28 mouse cellular contexts compared by ENCODE assay signal in genomic region chr1:98565701-98566100, GRCm38 (mm10).
A peak's percentile ranks its signal among the peaks of the same experiment; 100 is the strongest.
DNase-seq lines count a peak whose midpoint lies in the region; ATAC-seq and TF ChIP-seq lines count a peak whose summit lies in the region.
"Had no signal": no experiment of that assay in that cellular context is flagged by ENCODE, and none has a peak within 500 bp of the region (broad histone marks: within the 10 kb centered on the region; RNA-seq: fewer than 3 reads in every experiment).

No protein-coding gene starts in this region.

- no peak for TF ChIP-seq POLR2A in cerebellum, adult 2 months (IDR thresholded peaks at IDR 0.05; ENCODE audit: borderline replicate concordance, insufficient read depth, low read length)

- peak; percentile 14; the same call in 1 of the 2 replicates for ATAC-seq in forebrain, embryonic 12.5 days (ENCODE audit: low FRiP score)
- no peak for ATAC-seq in forebrain, embryonic 11.5 days (replicated peaks; ENCODE audit: low FRiP score)
- peak; percentile 44; the same call in 1 of the 2 replicates for ATAC-seq in forebrain, embryonic 14.5 days
- no peak; the same call in 1 of the 2 replicates for ATAC-seq in forebrain, postnatal 0 days
- ATAC-seq: hindbrain, embryonic 16.5 days; intestine, embryonic 15.5 days; Patski had no signal

- no peak overlapping the region for H3K4me2 ChIP-seq in forebrain, embryonic 12.5 days
- no peak overlapping the region for H3K4me2 ChIP-seq in forebrain, embryonic 11.5 days (ENCODE audit: low read depth, low read length, severe bottlenecking)
- no peak overlapping the region for H3K4me2 ChIP-seq in forebrain, embryonic 14.5 days (ENCODE audit: low read length)
- no peak overlapping the region for H3K4me2 ChIP-seq in forebrain, postnatal 0 days (ENCODE audit: low read depth)
- H3K4me2 ChIP-seq: embryonic facial prominence, embryonic 12.5 days; embryonic facial prominence, embryonic 15.5 days; heart, embryonic 12.5 days; heart, embryonic 15.5 days; hindbrain, embryonic 13.5 days; intestine, embryonic 15.5 days had no signal

- H3K27me3 ChIP-seq in forebrain, embryonic 12.5 days: no peaks in the 10 kb centered on the region
- H3K27me3 ChIP-seq in forebrain, embryonic 11.5 days (ENCODE audit: control insufficient read depth, insufficient read depth, low read length): no peaks in the 10 kb centered on the region
- H3K27me3 ChIP-seq in forebrain, embryonic 14.5 days (replicated peaks; ENCODE audit: control insufficient read depth, insufficient read depth, low read length): no peaks in the 10 kb centered on the region
- H3K27me3 ChIP-seq in forebrain, postnatal 0 days (ENCODE audit: insufficient read depth, low read length): no peaks in the 10 kb centered on the region
- H3K27me3 ChIP-seq in cerebellum, adult 2 months (ENCODE audit: control insufficient read depth, insufficient read depth, low read length): no peaks in the 10 kb centered on the region
- H3K27me3 ChIP-seq: embryonic facial prominence, embryonic 12.5 days; embryonic facial prominence, embryonic 15.5 days; heart, embryonic 12.5 days; heart, embryonic 15.5 days; hindbrain, embryonic 13.5 days; intestine, embryonic 15.5 days had no signal

- no peak overlapping the region for H3K4me3 ChIP-seq in forebrain, embryonic 12.5 days (replicated peaks)
- H3K4me3 ChIP-seq in forebrain, embryonic 11.5 days (ENCODE audit: low read depth, low read length): no peak overlapping the region
- no peak overlapping the region for H3K4me3 ChIP-seq in forebrain, embryonic 14.5 days (ENCODE audit: low read depth, low read length)
- no peak overlapping the region for H3K4me3 ChIP-seq in forebrain, postnatal 0 days (ENCODE audit: low read depth, low read length)
- no peak overlapping the region for H3K4me3 ChIP-seq in cerebellum, adult 2 months (replicated peaks; ENCODE audit: insufficient read depth, low read depth, low read length)
- H3K4me3 ChIP-seq: embryonic facial prominence, embryonic 12.5 days; embryonic facial prominence, embryonic 15.5 days; gastrocnemius, adult 2 months; heart, embryonic 12.5 days; heart, embryonic 15.5 days; hindbrain, embryonic 10.5 days; hindbrain, embryonic 13.5 days; intestine, embryonic 15.5 days had no signal

- no peaks in the 10 kb centered on the region for H3K36me3 ChIP-seq in forebrain, embryonic 12.5 days (replicated peaks)
- H3K36me3 ChIP-seq in forebrain, embryonic 11.5 days (ENCODE audit: control insufficient read depth, insufficient read depth, low read length): no peaks in the 10 kb centered on the region
- H3K36me3 ChIP-seq in forebrain, embryonic 14.5 days (ENCODE audit: control insufficient read depth, insufficient read depth, low read length): no peaks in the 10 kb centered on the region
- H3K36me3 ChIP-seq in forebrain, postnatal 0 days (ENCODE audit: insufficient read depth): no peaks in the 10 kb centered on the region
- H3K36me3 ChIP-seq: embryonic facial prominence, embryonic 12.5 days; embryonic facial prominence, embryonic 15.5 days; heart, embryonic 12.5 days; heart, embryonic 15.5 days; hindbrain, embryonic 10.5 days; hindbrain, embryonic 13.5 days; intestine, embryonic 15.5 days had no signal

- no peaks in the 10 kb centered on the region; the same call in 1 of the 2 replicates for H3K4me1 ChIP-seq in forebrain, embryonic 12.5 days
- no peaks in the 10 kb centered on the region for H3K4me1 ChIP-seq in forebrain, embryonic 11.5 days (replicated peaks; ENCODE audit: control insufficient read depth, insufficient read depth, low read length)
- no peaks in the 10 kb centered on the region for H3K4me1 ChIP-seq in forebrain, embryonic 14.5 days (ENCODE audit: control insufficient read depth, insufficient read depth, low read length)
- H3K4me1 ChIP-seq in forebrain, postnatal 0 days (ENCODE audit: insufficient read depth): no peaks in the 10 kb centered on the region
- no peaks in the 10 kb centered on the region for H3K4me1 ChIP-seq in cerebellum, adult 2 months (ENCODE audit: control insufficient read depth, insufficient read depth, low read length)
- H3K4me1 ChIP-seq: embryonic facial prominence, embryonic 12.5 days; embryonic facial prominence, embryonic 15.5 days; heart, embryonic 12.5 days; heart, embryonic 15.5 days; hindbrain, embryonic 10.5 days; hindbrain, embryonic 13.5 days; intestine, embryonic 15.5 days had no signal

- no peak overlapping the region for H3K27ac ChIP-seq in forebrain, embryonic 12.5 days
- no peak overlapping the region for H3K27ac ChIP-seq in forebrain, embryonic 11.5 days (ENCODE audit: low read depth, low read length)
- no peak overlapping the region for H3K27ac ChIP-seq in forebrain, embryonic 14.5 days (ENCODE audit: low read depth, low read length)
- H3K27ac ChIP-seq in forebrain, postnatal 0 days (ENCODE audit: low read depth, low read length): no peak overlapping the region
- H3K27ac ChIP-seq in cerebellum, adult 2 months (ENCODE audit: insufficient read depth, low read length): no peak overlapping the region
- H3K27ac ChIP-seq: embryonic facial prominence, embryonic 12.5 days; embryonic facial prominence, embryonic 15.5 days; gastrocnemius, adult 2 months; heart, embryonic 15.5 days; hindbrain, embryonic 10.5 days; hindbrain, embryonic 13.5 days; intestine, embryonic 15.5 days had no signal

- no peak for TF ChIP-seq CTCF in forebrain, postnatal 0 days (IDR thresholded peaks at IDR 0.05; ENCODE audit: low read depth)
- TF ChIP-seq CTCF in cerebellum, adult 2 months (IDR thresholded peaks at IDR 0.05; ENCODE audit: borderline replicate concordance, insufficient read depth, low read depth, low read length): no peak

- no peak for DNase-seq in forebrain, embryonic 11.5 days (ENCODE audit: low spot score)
- DNase-seq in kidney, adult 9 months: peak; percentile 21
- DNase-seq in kidney, adult 11 months: no peak
- peak; percentile 69 for DNase-seq in forebrain, embryonic 14.5 days (ENCODE audit: low spot score)
- peak; percentile 7 for DNase-seq in forebrain, postnatal 0 days
- no peak for DNase-seq in cerebellum, adult 2 months
- DNase-seq in frontal cortex, postnatal 25 days (ENCODE audit: low spot score in 2 of 2): no peak
- DNase-seq: adrenal gland, postnatal 10 days; adrenal gland, postnatal 36 days; cerebellum, adult 18-20 months; cerebellum, adult 9-11 months; cerebellum, postnatal 25 days; gastrocnemius, adult 2 months; gastrocnemius, postnatal 14 days; heart, adult 11 months; heart, postnatal 10 days; heart, postnatal 36 days; kidney, adult 8-10 months had no signal

- no peak overlapping the region for H3K9ac ChIP-seq in forebrain, embryonic 12.5 days
- no peak overlapping the region for H3K9ac ChIP-seq in forebrain, embryonic 11.5 days (ENCODE audit: low read length)
- no peak overlapping the region for H3K9ac ChIP-seq in forebrain, embryonic 14.5 days (ENCODE audit: low read length)
- H3K9ac ChIP-seq in forebrain, postnatal 0 days: no peak overlapping the region
- H3K9ac ChIP-seq: embryonic facial prominence, embryonic 12.5 days; embryonic facial prominence, embryonic 15.5 days; heart, embryonic 12.5 days; heart, embryonic 15.5 days; hindbrain, embryonic 13.5 days; intestine, embryonic 15.5 days had no signal

- H3K9me3 ChIP-seq in forebrain, embryonic 12.5 days: no peaks in the 10 kb centered on the region
- H3K9me3 ChIP-seq in forebrain, embryonic 11.5 days (ENCODE audit: control insufficient read depth, low read length): no peaks in the 10 kb centered on the region
- H3K9me3 ChIP-seq in forebrain, embryonic 14.5 days (replicated peaks; ENCODE audit: control insufficient read depth, low read length): no peaks in the 10 kb centered on the region
- H3K9me3 ChIP-seq in forebrain, postnatal 0 days (ENCODE audit: low read length): no peaks in the 10 kb centered on the region
- H3K9me3 ChIP-seq: embryonic facial prominence, embryonic 12.5 days; embryonic facial prominence, embryonic 15.5 days; heart, embryonic 12.5 days; heart, embryonic 15.5 days; hindbrain, embryonic 10.5 days; hindbrain, embryonic 13.5 days; intestine, embryonic 15.5 days had no signal

Comparison
In these comparisons a context has a peak if more than half of its experiments do, and no peak if none do; other contexts are left out.
1. ATAC-seq: peak in forebrain, embryonic 12.5 days (single experiment) and forebrain, embryonic 14.5 days (single experiment); none in forebrain, embryonic 11.5 days (single experiment) and forebrain, postnatal 0 days (single experiment).
2. DNase-seq: peak in kidney, adult 9 months (single experiment), forebrain, embryonic 14.5 days (single experiment) and forebrain, postnatal 0 days (single experiment); none in forebrain, embryonic 11.5 days (single experiment), kidney, adult 11 months (single experiment), cerebellum, adult 2 months (0 of 2) and frontal cortex, postnatal 25 days (0 of 2).